Mouse (Mus musculus) left cerebral cortex, adult 18-20 months (tissue): ENCODE measurements at regions not wholly inside any gene's neighbourhood (a gene's known extent, or its start where the extent isn't known, plus 50 kb on each side); places are given as distances from the start of the nearest gene placed in this dataset.
"Not testable (repeated sequence)": the region's sequence is repeated elsewhere in the genome, so short reads cannot be mapped to it uniquely, and the experiment has no call there.

Experiments
- DNase-seq, 2 experiments: peaks; one replicate each; pipeline ENCODE4 v3.0.0; 2021 to 2022; ENCODE audit warnings: low spot score in 2 of 2, mixed read lengths in 1 of 2

DNA sequence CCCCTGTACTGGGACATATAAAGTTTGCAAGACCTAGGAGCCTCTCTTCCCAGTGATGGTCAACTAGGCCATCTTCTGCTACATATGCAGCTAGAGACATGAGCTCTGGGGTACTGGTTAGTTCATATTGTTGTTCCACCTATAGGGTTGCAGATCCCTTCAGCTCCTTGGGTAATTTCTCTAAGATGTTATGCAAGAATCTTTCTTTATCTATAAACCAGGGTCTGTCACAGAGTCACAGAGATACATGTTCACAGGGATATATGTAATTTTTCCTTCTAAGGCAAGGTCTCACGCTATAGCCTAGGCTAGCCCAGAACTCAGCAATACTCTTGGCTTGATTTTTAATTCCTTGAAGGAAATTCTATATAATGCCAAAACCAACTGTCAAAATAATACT lies 56.9 kb downstream of the Zfp36l1 start:
- not testable (repeated sequence) for DNase-seq

- no peak for DNase-seq
Measured at GRCm38 (mm10) chr12:80055394-80055793, 57.4 kb downstream of the Zfp36l1 start.

DNA sequence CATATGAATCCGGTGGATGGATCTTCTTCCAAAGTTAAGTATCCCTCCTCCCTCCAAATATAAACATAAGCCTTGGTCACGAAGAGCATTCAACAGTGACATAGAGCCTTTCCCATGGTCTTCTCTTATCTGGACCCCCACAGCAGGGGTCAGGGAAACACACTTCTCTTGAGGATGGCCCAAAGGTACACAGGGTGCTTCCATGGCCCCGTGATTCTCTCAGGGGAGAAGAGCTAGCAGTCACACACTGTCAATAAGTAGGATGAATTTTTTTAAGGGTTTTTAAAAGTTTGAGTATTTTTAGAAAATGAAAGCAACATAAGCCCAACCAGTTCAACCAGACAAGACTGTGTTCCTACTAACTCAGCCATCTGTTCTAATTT lies 58.2 kb downstream of the Zfp36l1 start:
- DNase-seq: no peak

- DNase-seq: no peak
Measured at GRCm38 (mm10) chr12:80053902-80054654, 58.7 kb downstream of the Zfp36l1 start.

DNA sequence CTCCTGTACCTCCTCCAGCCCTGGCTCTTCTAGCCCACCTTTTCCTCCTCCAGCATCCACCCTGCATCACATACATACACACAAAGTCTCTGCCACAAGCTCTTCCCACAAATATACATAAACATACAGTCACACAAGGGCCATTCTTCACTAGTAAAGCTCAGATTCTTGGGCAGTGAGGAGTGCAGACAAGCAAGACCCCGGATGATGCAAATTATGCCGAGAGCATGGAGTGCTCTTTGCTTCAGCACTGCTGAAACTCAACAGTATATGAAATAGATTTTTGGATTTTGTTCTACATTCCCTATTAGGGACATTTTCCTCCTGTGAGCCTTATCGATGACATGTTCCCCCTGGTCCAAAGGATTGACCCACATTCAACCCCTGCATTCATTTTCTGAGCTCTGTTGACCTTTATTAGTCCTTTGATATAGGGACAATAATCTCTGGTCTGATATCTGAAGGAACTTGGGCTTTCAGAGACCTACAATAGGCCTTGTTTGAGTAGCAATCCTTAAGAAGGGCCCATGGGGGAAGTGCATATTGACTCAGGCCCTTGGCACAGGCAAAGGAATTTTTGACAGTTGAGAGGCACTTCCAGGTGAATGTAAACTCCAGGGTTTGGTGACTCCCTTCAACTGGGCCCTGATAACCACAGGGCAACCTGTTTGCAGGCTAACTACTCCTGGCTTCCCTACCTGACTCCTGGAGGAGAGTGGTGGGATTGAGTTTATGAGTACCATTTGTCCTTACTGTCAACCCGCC lies 64.4 kb downstream of the Zfp36l1 start:
- DNase-seq: no peak

DNA sequence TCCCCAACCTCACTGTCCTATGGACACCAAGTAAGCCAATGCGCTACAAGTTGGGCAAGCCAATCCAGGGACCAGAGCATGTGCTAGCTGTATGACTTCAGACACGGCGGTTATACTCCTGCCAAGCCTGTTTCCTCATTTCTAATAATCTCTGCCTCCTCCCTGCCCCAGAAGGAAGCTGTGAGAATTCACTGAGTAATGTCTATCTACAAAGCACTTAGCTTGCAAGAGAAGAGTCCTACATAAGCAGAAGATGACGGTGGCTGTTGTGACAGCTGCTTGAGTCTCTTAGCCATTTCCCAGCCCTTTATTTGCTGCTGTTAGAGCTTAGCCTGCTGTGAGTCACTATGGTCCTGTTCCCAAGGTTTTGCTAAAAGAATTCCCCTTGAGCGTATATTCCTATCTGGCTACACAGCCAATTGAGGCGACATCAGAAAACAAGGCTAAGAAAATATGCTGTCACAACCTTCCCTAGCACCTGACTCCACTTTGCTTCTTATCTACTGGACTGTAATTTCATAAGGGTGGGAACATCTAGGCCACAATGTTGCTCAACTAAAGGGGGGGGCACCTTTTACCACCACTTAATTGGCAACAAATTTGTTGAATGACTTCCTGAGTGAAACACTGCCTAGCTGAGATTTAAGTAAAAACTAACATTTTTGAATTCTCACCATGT lies 66.0 kb downstream of the Zfp36l1 start:
- no peak for DNase-seq

DNA sequence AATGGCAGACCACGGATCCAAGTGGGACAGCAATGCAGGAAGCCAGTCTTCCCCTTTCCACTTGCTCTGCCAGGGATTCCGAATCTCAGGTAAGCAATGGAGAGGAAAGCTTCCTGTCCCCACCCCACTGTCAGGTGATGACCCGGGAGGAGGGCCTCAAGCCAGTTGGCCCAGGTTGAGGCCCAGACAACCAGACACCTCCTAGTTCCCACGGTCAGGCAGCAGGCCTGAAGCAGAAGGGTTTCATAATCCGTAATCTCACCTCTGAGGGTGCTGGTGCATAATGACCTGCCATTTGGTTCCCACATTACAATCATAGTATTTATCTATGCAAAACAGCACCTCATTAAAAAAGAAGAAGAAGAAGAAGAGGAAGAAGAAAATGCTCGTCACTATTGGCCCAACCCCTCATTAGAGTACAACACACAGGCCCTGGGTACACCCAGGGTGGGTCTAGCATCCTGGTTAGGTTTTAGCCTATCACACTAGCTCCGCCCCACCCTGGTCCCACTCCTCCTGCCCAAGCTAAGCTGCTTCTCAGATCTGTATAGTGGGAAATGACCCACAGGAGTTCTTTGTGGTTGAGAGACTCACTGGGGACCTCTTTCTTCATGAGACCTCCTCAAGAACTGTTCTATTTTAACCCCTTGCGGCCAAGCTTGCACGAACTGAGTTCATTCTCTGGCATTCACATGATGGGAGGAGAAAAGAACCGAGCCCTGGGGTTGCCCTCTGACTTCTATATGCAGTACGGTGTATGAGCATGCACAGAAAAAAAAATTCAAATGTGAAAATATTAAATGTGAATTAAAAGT lies 71.1 kb downstream of the Zfp36l1 start:
- no peak for DNase-seq

DNA sequence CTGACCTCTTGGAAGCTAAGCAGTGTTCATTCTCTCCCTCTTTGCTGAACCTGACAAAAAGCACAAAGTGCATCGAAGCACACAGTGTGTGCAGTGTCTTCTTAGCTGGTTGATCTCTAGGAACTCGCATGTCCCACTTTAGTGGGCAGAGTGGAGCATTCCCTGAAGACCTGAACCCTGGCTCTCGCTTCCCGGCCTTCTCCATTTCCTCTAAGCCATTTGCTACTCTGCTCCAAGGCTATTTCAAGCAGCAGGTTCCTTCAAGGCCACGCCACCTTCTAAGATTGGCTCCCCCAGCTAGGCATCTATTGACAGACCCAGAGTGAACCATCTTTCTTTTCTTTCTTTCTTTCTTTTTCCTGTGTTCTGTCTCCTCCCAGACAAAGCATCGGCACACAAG lies 71.8 kb downstream of the Zfp36l1 start:
- no peak for DNase-seq

GRCm38 (mm10) chr12:80040233-80040632 lies 72.6 kb downstream of the Zfp36l1 start:
- no peak for DNase-seq

DNA sequence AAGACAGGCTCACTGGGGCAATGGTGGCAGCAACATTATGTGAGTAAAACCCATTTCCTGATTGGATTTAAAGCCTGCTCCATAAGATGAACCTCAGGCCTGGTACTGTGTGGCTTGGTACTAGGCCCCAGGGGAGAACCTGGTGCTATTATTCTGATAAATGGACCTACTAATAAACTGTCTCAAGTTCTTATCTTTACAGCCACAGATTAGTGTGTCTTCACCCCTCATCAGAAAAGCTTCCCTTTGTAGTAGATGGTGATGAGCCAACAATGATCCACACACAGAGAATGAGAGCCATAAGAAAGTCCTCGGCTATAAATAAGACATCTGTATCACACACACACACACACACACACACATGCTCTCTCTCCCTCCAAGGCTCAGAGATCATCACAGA lies 73.7 kb downstream of the Zfp36l1 start:
- no peak for DNase-seq

GRCm38 (mm10) chr12:80035500-80036271 lies 77.1 kb downstream of the Zfp36l1 start:
- DNase-seq: no peak

GRCm38 (mm10) chr12:80034963-80035411 lies 77.8 kb downstream of the Zfp36l1 start:
- DNase-seq: no peak

DNA sequence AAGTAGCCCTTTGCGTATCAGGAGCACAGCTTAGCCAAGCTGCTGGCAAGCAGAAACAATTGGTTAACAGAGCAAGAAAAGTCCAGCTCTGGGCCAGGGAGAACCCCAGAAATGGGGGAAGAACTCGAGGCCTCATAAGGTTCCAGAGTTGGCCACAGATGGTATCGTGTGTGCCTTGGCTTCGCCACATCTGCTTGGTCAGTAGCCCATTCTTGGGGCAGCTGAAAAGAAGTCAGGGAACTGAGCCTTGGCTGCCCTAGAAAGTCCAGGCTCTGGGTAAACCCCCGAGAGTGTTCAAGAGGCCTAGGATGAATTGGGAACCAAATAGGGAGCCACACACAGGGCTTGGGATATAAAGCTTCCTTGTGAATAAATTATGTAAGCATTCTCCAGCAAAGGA lies 78.7 kb downstream of the Zfp36l1 start:
- DNase-seq: no peak

GRCm38 (mm10) chr12:80032520-80032919 lies 80.3 kb downstream of the Zfp36l1 start:
- no peak for DNase-seq

- no peak for DNase-seq
Measured at GRCm38 (mm10) chr12:80028301-80028700, 84.5 kb downstream of the Zfp36l1 start.

GRCm38 (mm10) chr12:80023107-80024078 lies 89.4 kb downstream of the Zfp36l1 start:
- no peak for DNase-seq

DNA sequence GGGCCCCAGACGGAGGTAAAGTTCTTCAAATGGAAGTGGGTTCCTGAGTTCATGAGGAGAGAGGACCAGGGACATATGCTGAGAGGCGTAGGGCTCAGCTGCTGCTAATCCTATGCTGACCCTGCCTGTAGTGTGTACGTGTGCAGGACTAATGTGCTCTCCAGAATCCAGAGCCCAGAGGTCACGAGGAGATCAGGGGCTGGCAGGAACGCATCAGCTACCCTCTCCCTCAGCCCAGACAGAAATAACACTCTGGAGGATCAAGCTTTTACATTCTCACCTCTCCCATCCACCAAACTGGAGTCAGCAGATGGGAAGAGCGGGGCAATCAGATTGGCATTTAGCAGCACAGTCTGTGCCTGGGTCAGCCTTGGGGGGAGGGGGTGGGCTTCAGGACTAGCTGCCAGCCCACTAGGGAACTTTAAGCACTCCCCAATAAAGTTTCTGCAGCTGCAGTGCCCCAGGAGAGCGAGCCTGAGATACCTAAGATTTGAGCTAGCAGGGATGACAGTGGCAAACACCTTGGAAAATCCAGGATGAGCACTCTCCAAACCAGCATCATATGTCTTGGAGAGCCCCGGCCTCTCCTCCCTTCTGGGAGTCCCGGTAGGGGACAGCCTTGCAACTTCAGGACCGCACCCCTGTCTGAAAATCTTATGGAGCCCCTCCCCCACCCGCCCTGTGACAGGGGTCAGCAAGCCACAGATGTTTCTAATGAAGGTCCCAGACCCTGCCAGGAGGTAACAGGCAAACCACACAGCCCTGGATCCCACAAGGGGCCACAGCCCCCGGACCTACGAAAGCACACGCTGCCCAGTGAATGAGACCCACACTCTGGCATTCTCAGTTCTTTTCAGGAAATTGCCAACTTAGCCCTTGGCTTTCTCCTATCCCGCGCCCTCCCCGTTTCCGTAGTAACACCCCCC lies 90.4 kb downstream of the Zfp36l1 start:
- no peak for DNase-seq

- DNase-seq: no peak
Measured at GRCm38 (mm10) chr12:80021030-80021473, 91.8 kb downstream of the Zfp36l1 start.
